In genomic region chr4:132076480-132077405, GRCm38 (mm10) we compare ENCODE assay signal across 8 mouse cellular contexts. TPM values are rescaled to one million over a fixed set of nuclear protein-coding genes. Genes with fewer than 3 reads are reported as not detected.
DNase-seq lines count a peak whose midpoint lies in the region; ATAC-seq and TF ChIP-seq lines count a peak whose summit lies in the region.

No protein-coding gene starts in this region.

- H3K36me3 ChIP-seq in hindbrain, embryonic 10.5 days: no peaks in the 10 kb centered on the region
- no peaks in the 10 kb centered on the region for H3K36me3 ChIP-seq in hindbrain, embryonic 13.5 days
- H3K36me3 ChIP-seq in MEL (ENCODE audit: control insufficient read depth in 1 of 2, insufficient read depth in 2 of 2, low read length in 2 of 2): peaks cover 0 to 22% of the 10 kb centered on the region in 2 experiments; a peak in 2 of 4 replicates
- H3K36me3 ChIP-seq in heart, embryonic 13.5 days: no peaks in the 10 kb centered on the region

- TF ChIP-seq EP300 in MEL (IDR thresholded peaks at IDR 0.05; ENCODE audit: low read depth in 1 of 2, low read length in 2 of 2): peak; percentile 83 to 96

- H3K4me3 ChIP-seq in hindbrain, embryonic 10.5 days: peak overlapping the region; percentile 11; the same call in 1 of the 2 replicates
- no peak overlapping the region for H3K4me3 ChIP-seq in hindbrain, embryonic 13.5 days
- peak overlapping the region; percentile 46 to 55 for H3K4me3 ChIP-seq in MEL (ENCODE audit: control insufficient read depth in 1 of 2, insufficient read depth in 1 of 2, low read depth in 2 of 2, low read length in 2 of 2)
- H3K4me3 ChIP-seq in heart, embryonic 13.5 days: peak overlapping the region; percentile 66

- TF ChIP-seq CTCF in MEL (IDR thresholded peaks at IDR 0.05 in 2 of 3, conservative IDR thresholded peaks at IDR 0.05 in 1 of 3; ENCODE audit: control insufficient read depth in 1 of 3, insufficient read depth in 1 of 3, low read depth in 2 of 3, low read length in 3 of 3, poor library complexity in 1 of 3, severe bottlenecking in 1 of 3): no peak

- 27% methylated on average over 20 of the region's 20 CpGs for WGBS in hindbrain, embryonic 10.5 days
- 34% methylated on average over 20 of the region's 20 CpGs for WGBS in hindbrain, embryonic 13.5 days
- WGBS in heart, embryonic 13.5 days: 13% methylated on average over 20 of the region's 20 CpGs

- intact Hi-C loops in left cerebral cortex, postnatal 25 days (cut with DNase I): loop anchor here (5.0 kb wide), 1 partner anchor 44 kb away; no protein-coding TSS in a partner anchor

- no peak for ATAC-seq in hindbrain, embryonic 13.5 days (ENCODE audit: low FRiP score)
- peak; percentile 59 for ATAC-seq in common myeloid progenitor, adult 5-6 weeks (replicated peaks; ENCODE audit: low read depth, poor library complexity, severe bottlenecking)
- peak; percentile 56 for ATAC-seq in heart, embryonic 13.5 days (ENCODE audit: extremely low read depth, insufficient number of reproducible peaks, low FRiP score, low TSS enrichment)

- H3K9ac ChIP-seq in hindbrain, embryonic 13.5 days: no peak overlapping the region
- H3K9ac ChIP-seq in MEL (ENCODE audit: control insufficient read depth, low read depth, low read length, poor library complexity, severe bottlenecking): peak overlapping the region; percentile 79
- peak overlapping the region; percentile 73 for H3K9ac ChIP-seq in heart, embryonic 13.5 days

- peaks cover 57% of the 10 kb centered on the region for H3K27me3 ChIP-seq in hindbrain, embryonic 10.5 days (ENCODE audit: insufficient read depth, poor library complexity, severe bottlenecking)
- H3K27me3 ChIP-seq in hindbrain, embryonic 13.5 days: peaks cover 33% of the 10 kb centered on the region
- no peaks in the 10 kb centered on the region for H3K27me3 ChIP-seq in MEL (ENCODE audit: control insufficient read depth in 1 of 2, insufficient read depth in 2 of 2, low read length in 2 of 2)
- no peaks in the 10 kb centered on the region for H3K27me3 ChIP-seq in heart, embryonic 13.5 days (replicated peaks)

- TF ChIP-seq POLR2A in MEL (IDR thresholded peaks at IDR 0.05; ENCODE audit: control insufficient read depth in 1 of 2, insufficient read depth in 1 of 2, low read depth in 1 of 2, low read length in 2 of 2, poor library complexity in 1 of 2): peak in 1 of 2 experiments; percentile 53; a peak in 1 of 4 replicates

- peaks cover 34% of the 10 kb centered on the region for H3K79me2 ChIP-seq in MEL (ENCODE audit: control insufficient read depth, insufficient read depth, low read length, poor library complexity)

- H3K4me1 ChIP-seq in hindbrain, embryonic 10.5 days (replicated peaks): peaks cover 54% of the 10 kb centered on the region
- H3K4me1 ChIP-seq in hindbrain, embryonic 13.5 days (replicated peaks): peaks cover 13% of the 10 kb centered on the region
- H3K4me1 ChIP-seq in MEL (ENCODE audit: control insufficient read depth in 1 of 2, insufficient read depth in 2 of 2, low read length in 2 of 2): peaks cover 9 to 33% of the 10 kb centered on the region in 2 experiments
- H3K4me1 ChIP-seq in heart, embryonic 13.5 days: peaks cover 71% of the 10 kb centered on the region

- H3K27ac ChIP-seq in hindbrain, embryonic 10.5 days: 0 out of 2 replicates have a peak overlapping the region, but pooled peaks have one; percentile 35
- no peak overlapping the region for H3K27ac ChIP-seq in hindbrain, embryonic 13.5 days
- peak overlapping the region; percentile 100 for H3K27ac ChIP-seq in MEL (ENCODE audit: control insufficient read depth, low read depth, low read length)
- H3K27ac ChIP-seq in heart, embryonic 13.5 days (replicated peaks): peak overlapping the region; percentile 96

- no peak for TF ChIP-seq RAD21 in MEL (IDR thresholded peaks at IDR 0.05; ENCODE audit: low read depth, low read length)

- H3K9me3 ChIP-seq in hindbrain, embryonic 10.5 days: no peaks in the 10 kb centered on the region
- H3K9me3 ChIP-seq in hindbrain, embryonic 13.5 days: no peaks in the 10 kb centered on the region
- no peaks in the 10 kb centered on the region for H3K9me3 ChIP-seq in MEL (replicated peaks; ENCODE audit: insufficient read depth, low read length)
- H3K9me3 ChIP-seq in heart, embryonic 13.5 days: no peaks in the 10 kb centered on the region

- H3K4me2 ChIP-seq in hindbrain, embryonic 13.5 days: no peak overlapping the region
- H3K4me2 ChIP-seq in heart, embryonic 13.5 days: peak overlapping the region; percentile 88

- DNase-seq in hindbrain, embryonic 10.5 days (ENCODE audit: low spot score): no peak
- DNase-seq in MEL (ENCODE audit: low read depth, low spot score): peak; percentile 99
- DNase-seq in left cerebral cortex, postnatal 25 days (ENCODE audit: low spot score in 2 of 2): peak; percentile 53 to 80
- peak; percentile 26 for DNase-seq in mesoderm, embryonic 11.5 days (ENCODE audit: low read depth, low spot score)
- DNase-seq in layer of hippocampus, postnatal 25 days (ENCODE audit: extremely low spot score in 1 of 2, low spot score in 1 of 2): no peak

TF ChIP-seq in MEL, 35 proteins besides CTCF, POLR2A, EP300 and RAD21 (continues in another document):
- TF ChIP-seq SMC3 (IDR thresholded peaks at IDR 0.05; ENCODE audit: low read depth, low read length): no peak
- no peak; the same call in 1 of the 2 replicates for TF ChIP-seq KAT2A (conservative IDR thresholded peaks at IDR 0.05; ENCODE audit: low read depth, low read length)
- TF ChIP-seq GABPA (IDR thresholded peaks at IDR 0.05; ENCODE audit: low read depth, low read length): peak; percentile 99
- TF ChIP-seq ZKSCAN1 (IDR thresholded peaks at IDR 0.05; ENCODE audit: low read depth, low read length): no peak
- peak; percentile 99 for TF ChIP-seq ETS1 (IDR thresholded peaks at IDR 0.05; ENCODE audit: low read depth, low read length)
- TF ChIP-seq NRF1 (IDR thresholded peaks at IDR 0.05; ENCODE audit: insufficient read depth, low read depth, low read length, poor library complexity, severe bottlenecking): no peak
- TF ChIP-seq TAL1 (IDR thresholded peaks at IDR 0.05; ENCODE audit: low read length): peak; percentile 98
- TF ChIP-seq USF2 (IDR thresholded peaks at IDR 0.05; ENCODE audit: borderline replicate concordance in 1 of 2, insufficient read depth in 1 of 2, low read depth in 1 of 2, low read length in 2 of 2): no peak
- peak; percentile 80 for TF ChIP-seq ZMIZ1 (IDR thresholded peaks at IDR 0.05; ENCODE audit: low read depth, low read length)
- TF ChIP-seq TCF12 (IDR thresholded peaks at IDR 0.05; ENCODE audit: low read depth, low read length): peak; percentile 99
- TF ChIP-seq MAFK (IDR thresholded peaks at IDR 0.05; ENCODE audit: borderline replicate concordance, low read depth, low read length): peak; percentile 89
- peak; percentile 86 for TF ChIP-seq SIN3A (IDR thresholded peaks at IDR 0.05; ENCODE audit: low read length)
- TF ChIP-seq E2F4 (IDR thresholded peaks at IDR 0.05; ENCODE audit: borderline replicate concordance, low read depth, low read length): no peak; the same call in 1 of the 2 replicates
- peak; percentile 83; the same call in 1 of the 2 replicates for TF ChIP-seq JUND (IDR thresholded peaks at IDR 0.05; ENCODE audit: low read depth, low read length)
- TF ChIP-seq RCOR1 (IDR thresholded peaks at IDR 0.05; ENCODE audit: low read depth, low read length): peak; percentile 64
- peak; percentile 72; the same call in 1 of the 2 replicates for TF ChIP-seq BHLHE40 (IDR thresholded peaks at IDR 0.05; ENCODE audit: borderline replicate concordance, low read depth, low read length)
- TF ChIP-seq USF1 (IDR thresholded peaks at IDR 0.05; ENCODE audit: low read depth, low read length): peak; percentile 33; the same call in 1 of the 2 replicates
- TF ChIP-seq POLR2AphosphoS2 (IDR thresholded peaks at IDR 0.05; ENCODE audit: low read length): peak; percentile 48; the same call in 1 of the 2 replicates
- peak; percentile 83 for TF ChIP-seq MXI1 (IDR thresholded peaks at IDR 0.05; ENCODE audit: low read depth, low read length)
- peak; percentile 26; the same call in 1 of the 2 replicates for TF ChIP-seq CHD2 (IDR thresholded peaks at IDR 0.05; ENCODE audit: low read length)
- TF ChIP-seq ELF1 (IDR thresholded peaks at IDR 0.05; ENCODE audit: low read depth, low read length): peak; percentile 82
- TF ChIP-seq CHD1 (IDR thresholded peaks at IDR 0.05; ENCODE audit: low read depth, low read length): 0 out of 2 replicates have a peak, but pooled peaks have one; percentile 17
- peak; percentile 78; the same call in 1 of the 2 replicates for TF ChIP-seq MYC (IDR thresholded peaks at IDR 0.05; ENCODE audit: low read depth, low read length)
- peak; percentile 40; the same call in 1 of the 2 replicates for TF ChIP-seq NELFE (IDR thresholded peaks at IDR 0.05; ENCODE audit: low read depth, low read length)
- TF ChIP-seq MYB (IDR thresholded peaks at IDR 0.05; ENCODE audit: low read depth, low read length): no peak; the same call in 1 of the 2 replicates
- no peak; the same call in 1 of the 2 replicates for TF ChIP-seq MAX (IDR thresholded peaks at IDR 0.05; ENCODE audit: low read length)

RNA-seq across cellular contexts. Expression of gene Epb41, which starts 1.6 kb away (rescaled TPM):
- 154 and 173 TPM in 2 replicates for polyA plus RNA-seq in hindbrain, embryonic 10.5 days (2016; fragmentation: Nextera tagmentation; extraction: Ambion mirVana)
- polyA plus RNA-seq in hindbrain, embryonic 13.5 days (2015; fragmentation: Nextera tagmentation; extraction: Ambion mirVana): 94.7 and 95.1 TPM in 2 replicates
- total RNA-seq in MEL (2012; rRNA removed): 36.5 and 41.9 TPM in 2 replicates
- 100 to 1,000 TPM in 1 of 2 experiments, 10 to 100 TPM in 1; 44.3 to 115 TPM for polyA plus RNA-seq in MEL (2012; ENCODE audit: insufficient read depth in 1 of 2, insufficient read length in 2 of 2, low read depth in 1 of 2, low replicate concordance in 2 of 2, missing spikeins in 1 of 2)
- total RNA-seq in common myeloid progenitor, adult 5-6 weeks (2017): 89.1 and 138 TPM in 2 replicates
- 58.5 and 76.5 TPM in 2 replicates for polyA plus RNA-seq in heart, embryonic 13.5 days (2015; fragmentation: Nextera tagmentation; extraction: Ambion mirVana)
- total RNA-seq in left cerebral cortex, postnatal 25 days (2021): 10 to 100 TPM; 32.5 to 42.7 TPM
- 10 to 100 TPM; 16.8 to 24.1 TPM for total RNA-seq in layer of hippocampus, postnatal 25 days (2021)

RNA-seq across cellular contexts. Expression of gene Gm10300, which starts 2.2 kb away (rescaled TPM):
- polyA plus RNA-seq in hindbrain, embryonic 10.5 days (2016; fragmentation: Nextera tagmentation; extraction: Ambion mirVana): 0.14 TPM in 1 of 2 replicates, not detected in the other
- not detected in 2 replicates for polyA plus RNA-seq in hindbrain, embryonic 13.5 days (2015; fragmentation: Nextera tagmentation; extraction: Ambion mirVana)
- 0.29 and 0.46 TPM in 2 replicates for total RNA-seq in MEL (2012; rRNA removed)
- under 1 TPM in 1 of 2 experiments, not detected in 1; 0.18 TPM for polyA plus RNA-seq in MEL (2012; ENCODE audit: insufficient read depth in 1 of 2, insufficient read length in 2 of 2, low read depth in 1 of 2, low replicate concordance in 2 of 2, missing spikeins in 1 of 2)
- 0.14 and 1.0 TPM in 2 replicates for total RNA-seq in common myeloid progenitor, adult 5-6 weeks (2017)
- 0.08 and 0.13 TPM in 2 replicates for polyA plus RNA-seq in heart, embryonic 13.5 days (2015; fragmentation: Nextera tagmentation; extraction: Ambion mirVana)
- total RNA-seq in left cerebral cortex, postnatal 25 days (2021): not detected
- not detected for total RNA-seq in layer of hippocampus, postnatal 25 days (2021)

Comparison
In these comparisons a context has a peak if more than half of its experiments do, and no peak if none do; other contexts are left out.
1. DNase-seq: peak in MEL (single experiment), left cerebral cortex, postnatal 25 days (2 of 2) and mesoderm, embryonic 11.5 days (single experiment); none in hindbrain, embryonic 10.5 days (single experiment) and layer of hippocampus, postnatal 25 days (0 of 2).